Mouse (Mus musculus) hindbrain, embryonic 10.5 days (tissue): ENCODE results near the gene Srpx. TPM values are rescaled to one million over a fixed set of nuclear protein-coding genes. Genes with fewer than 3 reads are reported as not detected.

Source experiments
- DNase-seq: peaks from one replicate; pipeline ENCODE4 v3.0.0-alpha.2; 2017; ENCODE audit warnings: low spot score
- H3K27ac ChIP-seq: fragments of 300-500 bp; sonication (generic); 2 replicates; pipeline ENCODE4 v1.5.1; 2016; ENCODE audit warnings: mild to moderate bottlenecking, moderate library complexity
- H3K27me3 ChIP-seq: fragments of 300-500 bp; sonication (generic); 2 replicates; pipeline ENCODE4 v1.6.1; 2016; ENCODE audit warnings: mild to moderate bottlenecking; ENCODE audit not compliant: poor library complexity, insufficient read depth, severe bottlenecking
- H3K36me3 ChIP-seq: fragments of 300-500 bp; sonication (generic); 2 replicates; pipeline ENCODE4 v1.6.1; 2016; ENCODE audit warnings: mild to moderate bottlenecking, moderate library complexity
- H3K4me1 ChIP-seq: fragments of 300-500 bp; sonication (generic); replicated peaks from 2 replicates; pipeline ENCODE4 v1.6.1; 2016; ENCODE audit warnings: mild to moderate bottlenecking
- H3K4me3 ChIP-seq: fragments of 300-500 bp; sonication (generic); 2 replicates; pipeline ENCODE4 v1.5.1; 2016; ENCODE audit warnings: mild to moderate bottlenecking, moderate library complexity
- H3K9me3 ChIP-seq: fragments of 300-500 bp; sonication (generic); 2 replicates; pipeline ENCODE4 v1.6.1; 2016; ENCODE audit warnings: mild to moderate bottlenecking, moderate library complexity
- WGBS: fragments of 180-500 bp; shearing (Covaris S2); methylation state at CpG from one replicate; pipeline ENCODE4 v1.1.7; 2016; 5-methylcytosine and 5-hydroxymethylcytosine counted together
- polyA plus RNA-seq: library from polyadenylated mRNA; unstranded; fragments of >200 nt; fragmentation: Nextera tagmentation; extraction: Ambion mirVana; gene quantifications from 2 replicates; pipeline ENCODE4 v1.2.1, GENCODE M21; 2016

Gene Srpx
- polyA plus RNA-seq, 1 experiment from 2014 or later: 3.7 TPM

DNA sequence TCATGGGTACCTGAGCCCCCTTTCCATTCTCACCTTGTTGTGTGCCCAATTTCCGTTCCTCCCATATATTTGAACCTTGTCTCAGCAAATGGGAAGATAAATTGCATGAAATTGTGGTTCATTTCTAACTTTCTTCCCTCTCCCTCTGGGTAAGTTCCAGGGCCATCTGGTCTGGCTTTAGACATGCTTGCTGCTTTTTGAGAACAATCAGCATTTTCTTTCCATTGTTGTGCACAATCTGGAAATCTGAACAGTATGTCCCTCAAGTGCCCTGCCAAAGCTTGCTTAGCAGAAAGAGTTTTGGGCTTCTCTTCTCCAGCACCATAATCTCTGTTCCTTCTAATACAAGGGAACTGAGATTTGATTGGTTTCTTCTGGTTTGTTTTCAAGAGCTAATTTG, 53.7 kb downstream of the Srpx start:
- no peak overlapping the region for H3K4me3 ChIP-seq
- no peaks in the 10 kb centered on the region for H3K27me3 ChIP-seq
- H3K4me1 ChIP-seq: no peaks in the 10 kb centered on the region
- WGBS: 55% methylated on average over 1 of the region's 1 CpGs
- H3K36me3 ChIP-seq: no peaks in the 10 kb centered on the region
- H3K27ac ChIP-seq: no peak overlapping the region
- no peaks in the 10 kb centered on the region for H3K9me3 ChIP-seq
- no peak for DNase-seq

GRCm38 (mm10) chrX:10063361-10063760, 54.1 kb downstream of the Srpx start:
- 89% methylated on average over 2 of the region's 2 CpGs for WGBS
- H3K27ac ChIP-seq: no peak overlapping the region
- DNase-seq: no peak
- H3K27me3 ChIP-seq: no peaks in the 10 kb centered on the region
- H3K4me3 ChIP-seq: no peak overlapping the region
- no peaks in the 10 kb centered on the region for H3K4me1 ChIP-seq
- no peaks in the 10 kb centered on the region for H3K36me3 ChIP-seq
- H3K9me3 ChIP-seq: no peaks in the 10 kb centered on the region

DNA sequence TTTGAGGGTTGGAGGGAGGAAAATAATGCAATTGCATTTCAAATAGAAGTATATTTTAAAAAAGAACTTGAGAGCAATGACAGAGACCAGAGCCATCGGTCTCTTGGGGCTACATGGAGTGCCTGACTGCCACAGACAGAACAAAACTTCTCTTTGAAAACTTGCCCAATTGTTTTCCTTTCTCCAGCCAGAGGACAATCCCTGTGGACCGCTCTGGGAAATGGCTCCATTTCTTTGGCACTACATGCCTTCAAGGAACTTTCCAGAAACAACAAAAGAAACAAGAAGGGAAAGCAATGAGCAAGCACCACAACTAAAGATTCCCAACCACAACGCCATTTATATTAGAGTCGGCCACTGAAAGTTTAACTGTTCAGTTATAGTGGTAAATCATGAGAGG, 55.3 kb downstream of the Srpx start:
- no peaks in the 10 kb centered on the region for H3K36me3 ChIP-seq
- 65% methylated on average over 4 of the region's 4 CpGs for WGBS
- no peak overlapping the region for H3K4me3 ChIP-seq
- H3K27ac ChIP-seq: no peak overlapping the region
- no peaks in the 10 kb centered on the region for H3K9me3 ChIP-seq
- H3K27me3 ChIP-seq: no peaks in the 10 kb centered on the region
- no peak for DNase-seq
- no peaks in the 10 kb centered on the region for H3K4me1 ChIP-seq

GRCm38 (mm10) chrX:10034666-10035065, 82.8 kb downstream of the Srpx start:
- DNase-seq: peak; percentile 3
- no peaks in the 10 kb centered on the region for H3K9me3 ChIP-seq
- H3K27me3 ChIP-seq: no peaks in the 10 kb centered on the region
- no peaks in the 10 kb centered on the region for H3K36me3 ChIP-seq
- H3K4me1 ChIP-seq: no peaks in the 10 kb centered on the region
- H3K27ac ChIP-seq: no peak overlapping the region
- no peak overlapping the region for H3K4me3 ChIP-seq

- no peaks in the 10 kb centered on the region for H3K36me3 ChIP-seq
- H3K27ac ChIP-seq: no peak overlapping the region
- no peak for DNase-seq
- no peak overlapping the region for H3K4me3 ChIP-seq
- no peaks in the 10 kb centered on the region for H3K27me3 ChIP-seq
- H3K9me3 ChIP-seq: no peaks in the 10 kb centered on the region
- no peaks in the 10 kb centered on the region for H3K4me1 ChIP-seq
Observed at GRCm38 (mm10) chrX:10010202-10010601, 107.3 kb downstream of the Srpx start.

DNA sequence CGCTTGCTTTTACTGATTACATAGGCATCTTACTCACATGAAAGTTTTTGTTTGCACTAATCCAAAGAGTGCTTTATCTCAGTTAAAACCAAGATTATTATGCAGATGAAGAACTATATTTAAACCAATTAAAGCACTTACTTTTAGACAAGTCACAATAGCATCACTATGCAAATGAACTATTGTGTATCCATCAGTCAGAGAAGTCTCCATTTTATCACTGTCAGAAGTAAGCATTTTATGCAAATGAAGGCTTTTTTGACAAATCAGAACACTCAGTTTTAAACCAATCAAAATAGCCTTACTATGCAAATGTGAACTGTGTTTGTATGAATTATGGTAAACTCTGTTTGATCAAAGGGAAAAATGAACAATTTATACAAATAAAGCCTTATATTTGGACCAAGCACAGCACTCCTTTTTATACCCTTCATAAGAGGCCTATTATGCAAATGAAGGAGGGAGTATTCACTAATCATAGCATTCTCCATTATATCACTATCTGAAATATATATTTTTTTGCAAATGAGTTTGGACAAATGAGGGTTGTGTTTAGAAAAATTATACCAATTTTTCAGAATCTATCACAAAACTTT, 109.7 kb downstream of the Srpx start:
- H3K9me3 ChIP-seq: no peaks in the 10 kb centered on the region
- H3K36me3 ChIP-seq: no peaks in the 10 kb centered on the region
- no peak for DNase-seq
- no peak overlapping the region for H3K27ac ChIP-seq
- no peaks in the 10 kb centered on the region for H3K4me1 ChIP-seq
- no peak overlapping the region for H3K4me3 ChIP-seq
- H3K27me3 ChIP-seq: no peaks in the 10 kb centered on the region
- WGBS: 92% methylated on average over 1 of the region's 1 CpGs

- Histone ChIP-seq H3K9me3 (no peaks in the 10 kb centered on the region), H3K4me3 (no peak overlapping the region), H3K27ac (no peak overlapping the region), H3K36me3 (no peaks in the 10 kb centered on the region), H3K4me1 (no peaks in the 10 kb centered on the region), H3K27me3 (no peaks in the 10 kb centered on the region)
- WGBS: 58% methylated on average over 1 of the region's 1 CpGs
- DNase-seq: no peak
Observed at GRCm38 (mm10) chrX:10005946-10006345, 111.6 kb downstream of the Srpx start.

DNA sequence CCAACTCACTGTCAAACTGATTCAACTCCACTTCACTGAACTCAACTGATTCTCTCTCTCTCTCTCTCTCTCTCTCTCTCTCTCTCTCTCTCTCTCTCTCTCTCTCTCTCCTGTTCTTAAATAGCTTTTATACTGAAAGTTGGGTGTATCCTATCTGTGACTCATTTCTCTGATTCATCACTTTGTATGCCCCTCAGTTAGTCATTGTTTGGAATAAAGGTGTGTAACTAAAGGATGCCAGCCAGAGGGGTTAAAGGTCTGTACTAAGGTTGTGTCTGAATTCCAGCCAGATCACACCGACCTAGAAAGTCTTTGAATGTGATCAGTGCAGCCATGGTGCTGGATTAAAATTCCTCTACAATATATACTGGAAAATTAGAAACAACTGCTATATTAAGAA, 116.8 kb downstream of the Srpx start:
- WGBS: 84% methylated on average over 1 of the region's 1 CpGs
- Histone ChIP-seq H3K36me3 (no peaks in the 10 kb centered on the region), H3K9me3 (no peaks in the 10 kb centered on the region), H3K4me3 (no peak overlapping the region), H3K27me3 (no peaks in the 10 kb centered on the region), H3K4me1 (no peaks in the 10 kb centered on the region), H3K27ac (no peak overlapping the region)
- DNase-seq: no peak

Other genes with a start within 250 kb of the Srpx start
- 0.11 and 0.22 TPM in 2 replicates for gene Sytl5, start 232.1 kb downstream of the Srpx start, polyA plus RNA-seq
- 29.7 and 31.9 TPM in 2 replicates for gene Rpgr, start 99.2 kb upstream of the Srpx start, polyA plus RNA-seq
- not detected in 2 replicates for gene Otc, start 134.6 kb upstream of the Srpx start, polyA plus RNA-seq